Mouse (Mus musculus) intestine, postnatal 0 days (tissue): ENCODE data around the gene Apobec2. TPM values are rescaled to one million over a fixed set of nuclear protein-coding genes. Genes with fewer than 3 reads are reported as not detected.
A peak's percentile ranks its signal among the peaks of the same experiment; 100 is the strongest.

ENCODE experiments used
- ATAC-seq: fragments of 200-750 bp; cut with Nextera tagmentation; 2 replicates; pipeline ENCODE4 v1.8.0; 2017; ENCODE audit warnings: mild to moderate bottlenecking, moderate TSS enrichment, moderate library complexity
- H3K27ac ChIP-seq: fragments of 300-500 bp; sonication (generic); 2 replicates; pipeline ENCODE4 v1.5.1; 2014; ENCODE audit warnings: mild to moderate bottlenecking, low read depth, low read length, moderate library complexity
- H3K27me3 ChIP-seq: fragments of 300-500 bp; sonication (generic); replicated peaks from 2 replicates; pipeline ENCODE4 v1.6.1; 2014; ENCODE audit warnings: low read length, mixed read lengths; ENCODE audit not compliant: control insufficient read depth, insufficient read depth
- H3K36me3 ChIP-seq: fragments of 300-500 bp; sonication (generic); 2 replicates; pipeline ENCODE4 v1.6.1; 2014; ENCODE audit warnings: mild to moderate bottlenecking, moderate library complexity; ENCODE audit not compliant: control insufficient read depth, insufficient read depth
- H3K4me1 ChIP-seq: fragments of 300-500 bp; sonication (generic); replicated peaks from 2 replicates; pipeline ENCODE4 v1.6.1; 2014; ENCODE audit warnings: antibody characterized with exemption, low read length, mixed read lengths; ENCODE audit not compliant: control insufficient read depth, insufficient read depth
- H3K4me2 ChIP-seq: fragments of 300-500 bp; sonication (generic); replicated peaks from 2 replicates; pipeline ENCODE4 v1.6.1; 2014; ENCODE audit warnings: low read depth, mild to moderate bottlenecking, moderate library complexity
- H3K4me3 ChIP-seq: fragments of 300-500 bp; sonication (generic); 2 replicates; pipeline ENCODE4 v1.5.1; 2014; ENCODE audit warnings: low read depth, low read length
- H3K9ac ChIP-seq: fragments of 300-500 bp; sonication (generic); 2 replicates; pipeline ENCODE4 v1.6.1; 2014; ENCODE audit warnings: mild to moderate bottlenecking, low read depth, low read length
- H3K9me3 ChIP-seq: fragments of 300-500 bp; sonication (generic); 2 replicates; pipeline ENCODE4 v1.6.1; 2016; ENCODE audit warnings: mixed run types; ENCODE audit not compliant: control insufficient read depth
- CTCF ChIP-seq: sonication (generic); IDR thresholded peaks from 2 replicates; pipeline ENCODE4 v1.5.1; 2016; ENCODE audit warnings: low read depth, mild to moderate bottlenecking, control low read depth, antibody characterized with exemption, moderate library complexity
- WGBS: fragments of 180-500 bp; shearing (Covaris S2); extraction: QIAGEN DNeasy Blood & Tissue Kit; methylation state at CpG from one replicate; pipeline ENCODE4 v1.1.7; 2014; 5-methylcytosine and 5-hydroxymethylcytosine counted together
- polyA plus RNA-seq: library from polyadenylated mRNA; unstranded; fragments of >200 nt; fragmentation: Nextera tagmentation; extraction: Ambion mirVana; gene quantifications from 2 replicates; pipeline ENCODE4 v1.2.1, GENCODE M21; 2015

The Apobec2 gene
- polyA plus RNA-seq, 1 experiment from 2014 or later, result 2.6 TPM

DNA sequence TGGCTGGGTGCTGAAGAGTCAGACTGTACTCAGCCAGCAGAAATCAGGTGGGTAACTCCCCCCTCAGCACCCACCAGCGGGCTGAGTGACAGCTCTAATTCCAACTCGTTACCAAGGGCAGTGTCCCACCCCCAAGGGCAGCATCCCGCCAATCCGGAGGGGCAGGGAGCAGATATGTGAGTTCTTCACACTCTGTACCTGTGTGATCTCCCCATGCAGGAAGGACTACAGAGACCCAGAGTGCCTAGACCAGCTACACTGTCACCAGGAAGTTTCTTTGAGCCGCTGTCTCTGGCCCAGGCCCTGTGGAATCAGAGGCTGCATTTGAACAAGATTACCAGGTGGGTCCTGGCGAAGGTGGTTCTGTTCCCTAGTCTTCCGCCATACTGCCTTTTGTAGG is 21.5 kb upstream of the Apobec2 start:
- Histone ChIP-seq H3K36me3 (no peaks in the 10 kb centered on the region), H3K4me3 (peak overlapping the region; percentile 45), H3K4me2 (peak overlapping the region; percentile 67), H3K9ac (peak overlapping the region; percentile 57; the same call in 1 of the 2 replicates), H3K9me3 (no peaks in the 10 kb centered on the region), H3K27ac (peak overlapping the region; percentile 90), H3K27me3 (no peaks in the 10 kb centered on the region), H3K4me1 (no peaks in the 10 kb centered on the region)
- no peak for ATAC-seq
- no peak for TF ChIP-seq CTCF
- WGBS, result 32% methylated on average over 7 of the region's 7 CpGs

- no peaks in the 10 kb centered on the region for H3K36me3 ChIP-seq
- peak; percentile 63 for TF ChIP-seq CTCF
- ATAC-seq, result no peak
- no peak overlapping the region for H3K9ac ChIP-seq
- no peak overlapping the region for H3K4me2 ChIP-seq
- H3K4me3 ChIP-seq, result no peak overlapping the region
- H3K9me3 ChIP-seq, result no peaks in the 10 kb centered on the region
- no peaks in the 10 kb centered on the region for H3K27me3 ChIP-seq
- no peaks in the 10 kb centered on the region for H3K4me1 ChIP-seq
- H3K27ac ChIP-seq, result no peak overlapping the region
- 68% methylated on average over 7 of the region's 7 CpGs for WGBS
Observed at GRCm38 (mm10) chr17:48453489-48453888, 20.8 kb upstream of the Apobec2 start.

GRCm38 (mm10) chr17:48451753-48452444 is 19.2 kb upstream of the Apobec2 start:
- peak overlapping the region; percentile 15; the same call in 1 of the 2 replicates for H3K27ac ChIP-seq
- WGBS, result 58% methylated on average over 9 of the region's 9 CpGs

GRCm38 (mm10) chr17:48451353-48451675 is 18.6 kb upstream of the Apobec2 start, which contains the start of gene Tspo2:
Tspo2 (minus strand) TSS chr17:48451522.
- Histone ChIP-seq H3K36me3 (no peaks in the 10 kb centered on the region), H3K4me2 (no peak within 1 kb of the TSS), H3K4me1 (no peaks in the 10 kb centered on the region), H3K27ac (peak within 1 kb of the TSS; percentile 15; the same call in 1 of the 2 replicates), H3K27me3 (no peaks in the 10 kb centered on the region), H3K9me3 (no peaks in the 10 kb centered on the region), H3K4me3 (no peak within 1 kb of the TSS), H3K9ac (no peak within 1 kb of the TSS)
- TF ChIP-seq CTCF, result no peak
- 54% methylated on average over 7 of the region's 7 CpGs for WGBS
- ATAC-seq, result no peak

More at GRCm38 (mm10) chr17:48451753-48452444, 19.2 kb upstream of the Apobec2 start:
- no peak for TF ChIP-seq CTCF
- no peak overlapping the region for H3K4me3 ChIP-seq
- H3K36me3 ChIP-seq, result no peaks in the 10 kb centered on the region
- no peak overlapping the region for H3K4me2 ChIP-seq
- H3K27me3 ChIP-seq, result no peaks in the 10 kb centered on the region
- no peak overlapping the region for H3K9ac ChIP-seq
- H3K9me3 ChIP-seq, result no peaks in the 10 kb centered on the region
- H3K4me1 ChIP-seq, result no peaks in the 10 kb centered on the region
- no peak for ATAC-seq

DNA sequence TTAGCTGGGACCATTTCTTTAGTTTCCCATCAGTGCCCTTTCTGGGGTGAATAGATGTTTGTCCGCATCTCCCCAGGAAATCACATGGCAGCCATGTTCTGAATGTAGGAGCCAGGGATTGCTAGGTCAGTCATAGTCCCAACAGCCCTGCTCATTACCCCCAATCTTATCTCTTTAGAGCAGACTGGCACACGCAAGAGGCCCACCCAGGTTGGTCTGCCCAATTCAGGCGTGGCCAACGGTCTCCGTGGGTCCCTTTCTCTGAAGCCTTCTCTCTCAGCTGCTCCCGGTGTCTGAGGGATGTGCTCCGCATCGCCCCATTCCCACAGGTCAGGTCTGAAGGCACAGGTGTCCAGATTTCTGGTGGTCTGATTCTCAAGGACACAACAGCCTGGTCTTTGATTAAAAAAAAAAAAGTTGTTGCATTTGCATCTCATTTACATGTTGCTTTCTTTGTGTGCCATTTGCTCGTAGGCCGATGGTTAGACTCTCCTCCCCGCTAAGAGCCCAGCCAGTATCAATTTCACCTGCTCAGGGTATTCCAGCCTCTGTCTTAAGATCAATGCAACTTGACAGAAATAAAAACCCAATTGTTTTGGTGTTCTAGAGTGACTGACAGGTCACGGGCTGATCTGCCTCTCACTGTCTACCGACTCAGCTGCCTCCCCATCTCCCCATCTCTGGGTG is 18.1 kb upstream of the Apobec2 start:
- no peak for ATAC-seq
- H3K27ac ChIP-seq, result no peak overlapping the region
- no peaks in the 10 kb centered on the region for H3K9me3 ChIP-seq
- WGBS, result 71% methylated on average over 13 of the region's 13 CpGs
- TF ChIP-seq CTCF, result no peak
- no peak overlapping the region for H3K4me2 ChIP-seq
- no peak overlapping the region for H3K9ac ChIP-seq
- no peaks in the 10 kb centered on the region for H3K27me3 ChIP-seq
- H3K4me3 ChIP-seq, result no peak overlapping the region
- H3K36me3 ChIP-seq, result no peaks in the 10 kb centered on the region
- no peaks in the 10 kb centered on the region for H3K4me1 ChIP-seq

DNA sequence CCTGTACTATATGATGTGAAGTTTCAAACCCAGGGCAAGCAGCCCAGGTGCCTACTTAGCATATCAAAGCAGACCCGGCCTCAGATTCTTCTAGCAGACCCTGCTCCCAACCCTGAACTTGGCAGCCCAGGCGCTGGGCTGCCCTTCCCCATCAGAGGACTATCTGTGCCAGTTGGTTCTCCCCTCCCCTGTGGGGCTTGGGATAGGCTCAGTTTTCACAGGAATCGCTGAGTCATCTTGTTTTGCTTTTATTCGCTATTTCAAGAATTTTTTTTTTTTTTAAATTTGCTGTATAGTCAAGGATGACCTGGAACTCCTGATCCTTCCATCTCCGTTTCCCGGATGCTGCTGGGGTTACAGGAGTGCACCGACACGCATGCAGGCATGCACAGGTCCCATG is 14.9 kb upstream of the Apobec2 start:
- H3K4me1 ChIP-seq, result no peaks in the 10 kb centered on the region
- ATAC-seq, result no peak
- TF ChIP-seq CTCF, result no peak
- no peaks in the 10 kb centered on the region for H3K36me3 ChIP-seq
- no peaks in the 10 kb centered on the region for H3K9me3 ChIP-seq
- H3K4me3 ChIP-seq, result no peak overlapping the region
- WGBS, result 75% methylated on average over 8 of the region's 8 CpGs
- no peaks in the 10 kb centered on the region for H3K27me3 ChIP-seq
- no peak overlapping the region for H3K27ac ChIP-seq
- no peak overlapping the region for H3K4me2 ChIP-seq
- no peak overlapping the region for H3K9ac ChIP-seq
